ENCODE assay signal across 7 mouse cellular contexts in genomic region chr3:138442612-138443464, GRCm38 (mm10). TPM values are rescaled to one million over a fixed set of nuclear protein-coding genes. Genes with fewer than 3 reads are reported as not detected.
DNase-seq lines count a peak whose midpoint lies in the region; ATAC-seq lines count a peak whose summit lies in the region.

TSS of gene Adh5 (plus strand) at chr3:138443093.

- H3K4me1 ChIP-seq in embryonic facial prominence, embryonic 10.5 days, result peaks cover 37% of the 10 kb centered on the region
- peaks cover 19% of the 10 kb centered on the region for H3K4me1 ChIP-seq in limb, embryonic 10.5 days
- H3K4me1 ChIP-seq in midbrain, embryonic 13.5 days (replicated peaks), result peaks cover 23% of the 10 kb centered on the region

- peak within 1 kb of the TSS; percentile 93 for H3K27ac ChIP-seq in embryonic facial prominence, embryonic 10.5 days (replicated peaks)
- H3K27ac ChIP-seq in limb, embryonic 10.5 days, result peak within 1 kb of the TSS; percentile 96
- H3K27ac ChIP-seq in midbrain, embryonic 13.5 days, result peak within 1 kb of the TSS; percentile 89

- WGBS in embryonic facial prominence, embryonic 10.5 days, result under 1% methylated on average over 86 of the region's 86 CpGs
- WGBS in limb, embryonic 10.5 days, result under 1% methylated on average over 86 of the region's 86 CpGs
- under 1% methylated on average over 86 of the region's 86 CpGs for WGBS in midbrain, embryonic 13.5 days

- DNase-seq in adrenal gland, postnatal 10 days, result peak; percentile 95
- peak; percentile 97 for DNase-seq in embryonic facial prominence, embryonic 10.5 days (ENCODE audit: low spot score)
- DNase-seq in kidney, adult 11 months, result peak; percentile 88
- peak; percentile 96 for DNase-seq in limb, embryonic 10.5 days (ENCODE audit: low spot score)
- peak; percentile 96 for DNase-seq in spleen, adult 12 weeks (ENCODE audit: low spot score)

- H3K9ac ChIP-seq in midbrain, embryonic 13.5 days (replicated peaks), result peak within 1 kb of the TSS; percentile 90

- peak within 1 kb of the TSS; percentile 92 for H3K4me3 ChIP-seq in embryonic facial prominence, embryonic 10.5 days
- H3K4me3 ChIP-seq in limb, embryonic 10.5 days, result peak within 1 kb of the TSS; percentile 92
- peak within 1 kb of the TSS; percentile 84 for H3K4me3 ChIP-seq in midbrain, embryonic 13.5 days (replicated peaks)

- peak; percentile 93 for ATAC-seq in granulocyte monocyte progenitor cell, adult 5-6 weeks (replicated peaks; ENCODE audit: poor library complexity, severe bottlenecking)
- peak; percentile 97 for ATAC-seq in midbrain, embryonic 13.5 days

- H3K4me2 ChIP-seq in midbrain, embryonic 13.5 days (replicated peaks), result peak within 1 kb of the TSS; percentile 77

- peaks cover 31% of the 10 kb centered on the region for H3K36me3 ChIP-seq in embryonic facial prominence, embryonic 10.5 days (replicated peaks)
- H3K36me3 ChIP-seq in limb, embryonic 10.5 days, result peaks cover 32% of the 10 kb centered on the region
- peaks cover 29% of the 10 kb centered on the region for H3K36me3 ChIP-seq in midbrain, embryonic 13.5 days

- no peaks in the 10 kb centered on the region for H3K9me3 ChIP-seq in embryonic facial prominence, embryonic 10.5 days
- no peaks in the 10 kb centered on the region for H3K9me3 ChIP-seq in limb, embryonic 10.5 days (replicated peaks)
- H3K9me3 ChIP-seq in midbrain, embryonic 13.5 days, result no peaks in the 10 kb centered on the region

- H3K27me3 ChIP-seq in embryonic facial prominence, embryonic 10.5 days (replicated peaks; ENCODE audit: low read depth, poor library complexity, severe bottlenecking), result no peaks in the 10 kb centered on the region
- no peaks in the 10 kb centered on the region for H3K27me3 ChIP-seq in limb, embryonic 10.5 days (ENCODE audit: low read depth, poor library complexity, severe bottlenecking)
- no peaks in the 10 kb centered on the region for H3K27me3 ChIP-seq in midbrain, embryonic 13.5 days

RNA-seq across cellular contexts. Expression of gene Adh5, which starts in this region (rescaled TPM):
- total RNA-seq in adrenal gland, postnatal 10 days (2021), result 100 to 1,000 TPM; 209 TPM
- 260 and 265 TPM in 2 replicates for polyA plus RNA-seq in embryonic facial prominence, embryonic 10.5 days (2016; fragmentation: Nextera tagmentation; extraction: Ambion mirVana)
- 108 and 128 TPM in 2 replicates for total RNA-seq in granulocyte monocyte progenitor cell, adult 5-6 weeks (2014; fragmentation: Nextera tagmentation)
- 131 and 164 TPM in 2 replicates for total RNA-seq in granulocyte monocyte progenitor cell, adult 5-6 weeks (2017)
- 256 and 282 TPM in 2 replicates for polyA plus RNA-seq in limb, embryonic 10.5 days (2016; fragmentation: Nextera tagmentation; extraction: Ambion mirVana)
- polyA plus RNA-seq in midbrain, embryonic 13.5 days (2015; fragmentation: Nextera tagmentation; extraction: Ambion mirVana), result 243 and 250 TPM in 2 replicates

Comparison
In these comparisons a context has a peak if more than half of its experiments do, and no peak if none do; other contexts are left out.
1. Peak in every context shown above with its lines: DNase-seq, ATAC-seq, H3K4me3 ChIP-seq and H3K27ac ChIP-seq.